Mouse (Mus musculus) brain, embryonic 14.5 days (tissue): ENCODE results near the gene Emcn.

ENCODE experiments used
- CTCF ChIP-seq: fragments of 200-500 bp; IDR thresholded peaks from 2 replicates; pipeline ENCODE4 v1.5.1; 2012; ENCODE audit warnings: inconsistent platforms, mild to moderate bottlenecking, moderate library complexity, borderline replicate concordance; ENCODE audit not compliant: insufficient read depth, insufficient read length; ENCODE audit errors: extremely low read depth
- POLR2A ChIP-seq: fragments of 200-500 bp; IDR thresholded peaks from 2 replicates; pipeline ENCODE4 v1.6.1; 2012; ENCODE audit warnings: mild to moderate bottlenecking, inconsistent platforms, borderline replicate concordance; ENCODE audit not compliant: poor library complexity, insufficient read depth, insufficient read length, severe bottlenecking; ENCODE audit errors: extremely low read depth

- TF ChIP-seq CTCF: no peak
- TF ChIP-seq POLR2A: no peak
These were observed 54.7 kb downstream of the Emcn start for GRCm38 (mm10) chr3:137395588-137395987.
